Mouse (Mus musculus): ENCODE results near the gene Olfr883.

DNA sequence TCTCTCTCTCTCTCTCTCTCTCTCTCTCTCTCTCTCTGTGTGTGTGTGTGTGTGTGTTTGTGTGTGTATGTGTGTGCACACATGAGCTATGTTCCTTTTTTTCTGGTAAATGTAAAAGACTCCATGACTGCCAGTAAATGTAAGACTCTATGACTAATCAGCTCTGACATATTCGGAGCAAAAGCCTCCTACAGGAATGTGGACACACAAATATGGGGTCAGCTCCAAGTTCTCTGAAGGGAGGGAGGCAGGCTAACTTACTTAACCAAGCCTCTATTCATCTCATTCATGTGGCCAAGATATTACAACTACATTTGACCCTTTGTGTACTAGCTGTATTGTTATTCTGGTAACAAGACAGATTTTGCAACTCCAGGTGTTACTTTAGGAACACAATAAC lies 25.6 kb upstream of the Olfr883 start:
- no peak for TF ChIP-seq CTCF (IDR thresholded peaks at IDR 0.05; ENCODE audit: low read depth, low read length)
- TF ChIP-seq POLR2AphosphoS5 (IDR thresholded peaks at IDR 0.05; ENCODE audit: insufficient replicate concordance, low read depth, low read length), result no peak

Measured in G1E (cell line).